Mouse (Mus musculus) monocyte, adult 2 months (primary cell): ENCODE results near the gene Atp6ap1.

ENCODE experiments used
- DNase-seq, 2 experiments: peaks; one replicate each; pipeline ENCODE4 v3.0.0; 2022; ENCODE audit warnings: low spot score in 2 of 2, low read depth in 1 of 2

Atp6ap1 gene

DNA sequence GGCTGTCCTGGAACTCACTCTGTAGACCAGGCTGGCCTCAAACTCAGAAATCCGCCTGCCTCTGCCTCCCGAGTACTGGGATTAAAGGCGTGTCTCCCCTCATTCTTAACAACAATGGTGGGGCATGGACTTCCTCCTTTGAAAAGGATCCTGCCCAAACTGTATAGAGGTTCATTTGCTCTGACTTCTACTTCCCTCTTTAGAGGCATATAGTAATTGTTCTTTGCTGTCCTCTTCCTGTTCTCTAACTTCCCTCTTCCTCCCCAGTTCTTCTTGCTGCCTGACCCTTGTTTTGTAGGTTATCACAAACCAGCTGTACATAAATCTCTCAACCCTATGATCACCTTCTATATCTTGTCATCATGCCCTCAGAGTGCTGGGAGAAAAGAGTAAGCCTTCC is 2.8 kb downstream of the Atp6ap1 start:
- DNase-seq = no peak

GRCm38 (mm10) chrX:74304867-74305700 is 8.2 kb downstream of the Atp6ap1 start, which contains the start of gene Gdi1:
TSS of gene Gdi1 (plus strand) at chrX:74304998.
- peak in 1 of 2 experiments; percentile 59 for DNase-seq

- DNase-seq = peak; percentile 64 to 82
Observed at GRCm38 (mm10) chrX:74312540-74313464, 15.9 kb downstream of the Atp6ap1 start, which contains the start of gene Fam50a. TSS of gene Fam50a (plus strand) at chrX:74313033.

GRCm38 (mm10) chrX:74328725-74329161 is 31.8 kb downstream of the Atp6ap1 start, which contains the start of gene Plxna3:
TSS of gene Plxna3 (plus strand) at chrX:74329066.
- DNase-seq = peak in 1 of 2 experiments; percentile 40

- no peak for DNase-seq
Observed at GRCm38 (mm10) chrX:74329215-74329671, 32.3 kb downstream of the Atp6ap1 start.

DNA sequence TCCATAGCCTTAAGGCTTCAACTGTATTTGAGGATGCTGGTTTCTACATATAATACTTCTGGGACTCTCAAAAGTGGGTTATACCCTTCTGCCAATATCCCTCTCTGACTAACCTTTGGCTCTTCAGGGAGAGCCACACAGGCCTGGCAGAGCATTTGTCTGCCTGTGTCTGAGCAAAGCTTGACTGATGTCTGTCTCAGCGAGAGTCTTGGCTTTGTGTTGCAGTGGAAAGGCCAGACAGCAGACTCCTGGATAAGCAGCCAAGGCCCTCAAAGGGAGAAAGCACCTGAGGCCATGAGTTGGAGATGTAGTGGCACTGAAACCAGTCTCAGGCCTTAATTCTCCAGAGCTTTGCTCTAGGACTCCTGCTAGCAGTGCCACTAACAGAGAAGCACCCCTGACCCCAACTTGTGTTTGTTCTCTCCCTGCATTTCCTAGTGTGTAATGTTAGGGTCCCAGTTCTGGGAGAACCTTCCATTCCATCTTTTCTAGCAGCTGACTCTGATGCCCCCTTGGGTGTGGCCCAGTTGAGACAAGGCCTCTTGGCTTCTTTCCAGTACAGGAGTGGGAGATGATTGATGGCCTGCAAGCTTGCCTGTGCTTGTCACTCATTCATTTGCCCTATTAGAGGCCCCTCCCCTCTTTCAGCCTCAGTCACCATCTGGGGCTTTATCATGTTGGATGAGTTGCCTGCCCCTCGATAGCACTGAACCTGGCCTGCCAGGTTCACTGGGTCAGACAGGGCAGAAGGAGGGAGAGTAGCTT is 33.5 kb downstream of the Atp6ap1 start:
- no peak for DNase-seq

GRCm38 (mm10) chrX:74352645-74353466 is 56.0 kb downstream of the Atp6ap1 start:
- DNase-seq = no peak

DNA sequence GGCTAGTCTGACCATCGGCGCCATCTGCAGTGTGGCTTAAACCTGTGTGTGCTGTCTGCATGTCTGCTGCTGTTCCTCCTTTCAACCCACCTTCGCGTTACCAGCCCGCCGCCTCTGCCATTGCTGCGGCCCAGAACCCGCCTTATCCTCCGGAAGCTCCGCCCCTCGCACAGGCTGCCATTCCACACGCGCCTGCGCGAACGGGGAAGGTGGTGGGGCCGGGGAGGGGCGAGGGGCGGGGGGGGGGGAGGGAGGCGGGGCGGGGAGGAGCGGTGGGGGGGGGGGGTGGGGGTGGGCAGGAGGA is 56.5 kb downstream of the Atp6ap1 start, which contains the start of gene Lage3:
Gene Lage3, minus strand, starts transcription at position 152 of the 304 bp plus-strand sequence.
- peak in 1 of 2 experiments; percentile 44 for DNase-seq
